ENCODE assay signal across 11 mouse cellular contexts in genomic region chr11:113360049-113360835, GRCm38 (mm10).
"Had no signal": no experiment of that assay in that cellular context is flagged by ENCODE, and none has a peak within 500 bp of the region (broad histone marks: within the 10 kb centered on the region; RNA-seq: fewer than 3 reads in every experiment).

No protein-coding gene starts in this region.

- H3K27me3 ChIP-seq: limb, embryonic 13.5 days; neural tube, embryonic 12.5 days had no signal

- H3K36me3 ChIP-seq: limb, embryonic 13.5 days; midbrain, embryonic 10.5 days; neural tube, embryonic 12.5 days had no signal

- H3K4me3 ChIP-seq: limb, embryonic 13.5 days; midbrain, embryonic 10.5 days; neural tube, embryonic 12.5 days had no signal

- H3K9me3 ChIP-seq: limb, embryonic 13.5 days; midbrain, embryonic 10.5 days; neural tube, embryonic 12.5 days had no signal

- H3K4me2 ChIP-seq: limb, embryonic 13.5 days; neural tube, embryonic 12.5 days had no signal

- DNase-seq: kidney, adult 9 months; kidney, postnatal 4 days; lung, adult 18-20 months; midbrain, embryonic 14.5 days; thymus, postnatal 14 days had no signal

- H3K4me1 ChIP-seq: limb, embryonic 13.5 days had no signal

- H3K9ac ChIP-seq: limb, embryonic 13.5 days; liver, embryonic 14.5 days; neural tube, embryonic 12.5 days had no signal

- H3K27ac ChIP-seq: kidney, postnatal 0 days; limb, embryonic 13.5 days; liver, embryonic 14.5 days; midbrain, embryonic 10.5 days; neural tube, embryonic 12.5 days; stomach, postnatal 0 days had no signal
